Mouse (Mus musculus) urinary bladder, adult 2 months (tissue): ENCODE data around the gene Phxr2. TPM values are rescaled to one million over a fixed set of nuclear protein-coding genes. Genes with fewer than 3 reads are reported as not detected.
"Not testable (repeated sequence)": the region's sequence is repeated elsewhere in the genome, so short reads cannot be mapped to it uniquely, and the experiment has no call there.

Experiments used
- DNase-seq: peaks from one replicate; pipeline ENCODE4 v3.0.0; 2022; ENCODE audit warnings: low spot score
- polyA plus RNA-seq: library from polyadenylated mRNA; depleted of rRNA; stranded (reverse); fragments of >200 nt; gene quantifications from 2 replicates; pipeline ENCODE4 v1.2.3, GENCODE M21; 2012; rRNA removed

Phxr2 gene
- not detected in 2 replicates for polyA plus RNA-seq

DNA sequence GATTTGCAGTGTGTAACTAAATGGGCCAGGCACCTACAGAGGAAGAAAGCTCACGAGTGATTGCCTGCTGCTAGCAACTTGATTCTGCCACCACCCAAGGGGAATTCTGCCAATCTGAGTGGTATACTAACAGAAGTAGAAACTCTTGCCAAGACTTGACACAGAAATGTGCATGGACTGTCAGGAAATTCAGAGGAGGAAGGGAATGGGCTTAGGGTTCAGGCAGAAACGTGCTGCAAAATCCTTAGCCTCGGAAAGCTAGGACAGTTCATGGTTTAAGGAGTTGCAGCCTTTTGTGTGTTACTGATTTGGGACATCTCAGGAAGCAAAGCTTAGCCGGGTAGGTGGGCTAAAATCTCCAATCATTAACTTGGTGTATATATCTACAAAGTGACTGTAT, at the start of gene Phxr2:
Phxr2 (minus strand) TSS at position 101 of the 400 bp plus-strand sequence.
- no peak for DNase-seq

DNA sequence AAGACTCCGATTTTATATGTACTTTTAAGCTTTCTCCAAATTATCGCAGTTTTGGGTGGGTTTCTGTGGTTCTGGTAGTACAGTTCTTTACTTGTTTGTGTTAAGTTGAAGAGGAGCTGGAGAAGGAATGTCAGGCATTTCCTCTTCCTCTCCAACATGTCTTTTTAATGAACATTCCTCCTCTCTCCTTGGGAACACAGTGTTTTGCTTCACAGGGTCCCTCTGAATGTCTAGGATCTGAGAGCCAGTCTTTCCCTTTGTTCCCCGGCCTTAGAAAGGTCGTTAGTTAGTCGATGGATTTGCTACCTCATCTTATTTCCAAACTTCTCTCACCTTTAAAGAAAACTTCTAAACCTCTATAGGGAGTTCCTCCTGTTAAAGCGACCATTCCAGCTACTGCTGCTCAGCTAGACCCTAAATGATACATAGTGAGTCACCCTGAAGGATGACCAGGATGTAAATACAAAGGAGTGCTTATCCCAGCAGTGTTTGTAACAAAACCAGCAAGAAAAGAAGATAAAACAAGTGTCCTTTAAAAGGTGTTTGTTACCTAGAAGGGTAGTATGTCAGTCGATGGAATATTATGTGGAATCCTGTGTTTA, 46.9 kb upstream of the Phxr2 start:
- no peak for DNase-seq

DNA sequence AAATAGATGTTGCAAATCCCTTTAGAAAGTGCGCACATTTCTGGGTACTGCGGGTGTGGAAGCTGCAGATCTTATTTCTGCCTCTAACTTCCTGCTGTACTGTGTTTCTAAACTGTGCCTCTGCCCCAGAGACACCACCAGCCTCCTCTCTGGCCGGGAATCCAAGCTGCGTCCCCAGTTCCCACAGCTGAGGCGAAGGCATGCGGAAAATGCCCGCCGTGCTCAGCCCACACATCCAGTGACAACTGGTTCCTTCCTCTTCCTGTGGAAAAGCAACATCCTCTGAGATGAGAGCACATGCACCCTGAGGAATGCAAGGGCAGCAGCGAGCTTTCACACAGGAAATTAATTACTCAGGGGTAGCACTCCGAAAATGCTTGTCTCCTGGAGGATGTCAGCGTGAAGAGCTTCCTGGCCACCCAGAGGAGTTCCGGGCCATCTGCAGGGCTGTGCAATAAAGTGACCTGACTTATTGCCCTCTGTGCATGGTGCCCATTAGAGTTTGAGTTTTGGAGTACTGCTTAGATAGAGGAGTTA, 45.9 kb upstream of the Phxr2 start:
- no peak for DNase-seq

DNA sequence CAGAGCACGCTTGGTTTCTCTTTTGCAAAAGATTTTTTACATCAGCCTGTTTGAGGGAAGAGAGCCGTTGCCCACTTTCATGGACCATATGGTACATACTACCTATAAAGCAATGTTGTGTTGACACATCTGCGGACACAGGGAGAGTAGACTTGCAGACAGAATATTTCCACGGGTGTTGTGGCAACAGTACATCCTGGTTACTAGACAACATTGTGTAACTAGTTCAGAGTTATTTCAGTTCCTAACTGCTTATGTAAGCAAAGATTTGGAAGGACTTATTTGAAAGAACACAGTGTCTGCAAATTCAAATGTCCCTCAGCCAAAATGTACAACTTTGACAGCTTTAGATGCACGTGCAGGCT, 43.6 kb upstream of the Phxr2 start:
- DNase-seq, result no peak

DNA sequence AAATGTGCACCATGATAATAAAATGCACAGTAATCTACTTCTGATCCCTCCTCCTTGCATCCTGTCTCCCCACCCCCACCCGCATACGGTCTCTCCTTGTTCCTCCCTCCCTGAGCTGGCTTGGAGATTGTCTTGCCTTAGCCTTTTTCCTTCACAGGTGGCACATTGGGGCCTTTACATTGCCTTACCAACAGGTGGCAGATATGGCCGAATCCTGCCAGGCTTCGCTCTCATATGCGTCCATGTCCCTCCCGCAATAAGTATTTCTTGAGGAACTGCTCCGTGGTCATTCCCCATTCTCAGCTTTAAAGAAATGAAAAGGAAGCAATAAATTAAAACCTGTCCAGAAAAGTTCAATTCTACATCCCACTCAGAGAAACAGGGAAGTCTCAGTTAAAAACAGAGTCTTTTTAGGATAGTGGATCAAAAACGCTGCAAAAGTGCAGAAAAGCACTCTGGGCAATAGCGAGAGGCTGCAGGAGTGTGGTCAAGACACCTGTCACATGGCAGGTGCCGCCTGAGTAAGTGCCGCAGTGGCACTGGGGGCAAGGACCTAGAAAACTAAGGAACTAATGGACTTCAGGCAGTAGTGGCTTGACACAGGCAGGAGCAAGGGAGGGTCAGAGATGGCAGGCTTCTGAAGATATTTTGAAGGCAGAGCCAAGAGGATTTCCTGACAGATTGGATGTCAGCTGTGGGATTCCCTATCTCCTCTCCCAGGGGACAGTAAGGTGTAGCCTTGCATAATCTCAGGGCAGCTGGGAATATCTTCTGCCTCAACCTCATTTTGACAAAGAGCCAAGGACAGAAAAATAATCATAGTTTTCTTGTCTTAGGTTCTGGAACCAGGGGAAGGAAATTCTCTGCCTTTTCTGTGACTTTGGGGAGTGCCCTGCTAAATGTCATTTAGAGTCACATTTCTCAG, 43.0 kb upstream of the Phxr2 start:
- no peak for DNase-seq

DNA sequence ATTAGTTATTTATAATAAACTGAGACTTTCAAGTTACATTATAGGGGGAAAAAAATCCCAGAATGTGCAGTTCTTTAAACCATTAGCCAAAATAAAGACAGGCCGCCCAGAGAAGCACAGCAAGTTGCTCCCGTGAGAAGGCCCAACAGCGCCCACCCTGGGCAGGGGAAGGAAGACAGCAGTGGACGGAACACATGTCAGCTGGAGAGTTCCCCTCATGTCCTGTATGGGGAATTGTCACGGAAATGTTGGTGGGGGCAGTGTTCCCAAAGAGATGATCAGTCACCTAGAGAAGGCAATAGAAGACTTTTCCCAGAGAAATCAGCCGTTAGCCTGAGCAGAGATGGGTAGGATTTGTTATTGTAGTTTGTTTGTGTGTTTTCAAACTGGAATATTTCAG, 42.3 kb upstream of the Phxr2 start:
- no peak for DNase-seq

DNA sequence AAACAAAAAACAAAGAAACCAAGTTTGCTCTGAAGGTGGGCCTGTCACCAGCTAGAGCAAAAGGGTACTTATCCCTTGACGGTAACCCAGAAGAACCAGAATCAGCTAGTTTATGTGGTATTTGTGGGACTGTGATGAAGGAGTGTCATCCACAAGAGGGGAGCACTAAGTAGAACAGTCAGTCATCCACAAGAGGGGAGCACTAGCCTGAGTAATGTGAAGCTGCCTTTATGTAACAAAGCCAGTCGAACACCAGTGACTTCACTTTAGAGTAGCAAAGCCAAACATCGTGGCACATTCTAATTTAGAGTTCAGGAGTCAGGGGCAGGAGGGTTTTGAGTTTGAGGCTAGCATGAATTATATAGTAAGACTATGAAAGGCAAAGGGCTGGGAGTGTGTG, 40.3 kb upstream of the Phxr2 start:
- DNase-seq, result no peak

DNA sequence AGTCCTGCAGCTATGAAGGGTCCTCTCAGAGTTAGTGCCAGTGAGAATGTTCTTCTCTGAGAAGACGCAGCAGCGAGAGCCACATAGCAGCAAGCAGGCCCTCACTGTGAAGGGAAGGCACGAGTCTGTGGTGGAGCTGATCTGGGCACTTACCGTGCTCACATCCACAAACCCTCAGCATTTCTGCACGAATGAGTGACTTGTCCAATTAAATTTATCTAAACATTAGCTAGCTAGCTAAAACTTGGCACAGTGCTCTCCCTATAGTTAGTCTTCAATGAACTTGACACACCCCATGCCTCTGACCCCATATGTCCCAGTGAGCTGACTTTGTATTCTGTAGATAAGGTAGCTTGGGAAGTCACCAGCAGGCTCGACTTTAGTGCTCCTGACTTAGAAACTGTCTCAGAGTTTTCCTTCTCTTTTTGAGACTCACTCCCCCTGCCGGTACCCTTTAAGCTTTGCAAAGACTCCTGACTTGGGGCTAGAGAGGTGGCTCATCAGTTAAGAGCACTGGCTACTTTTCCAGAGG, 39.7 kb upstream of the Phxr2 start:
- no peak for DNase-seq

DNA sequence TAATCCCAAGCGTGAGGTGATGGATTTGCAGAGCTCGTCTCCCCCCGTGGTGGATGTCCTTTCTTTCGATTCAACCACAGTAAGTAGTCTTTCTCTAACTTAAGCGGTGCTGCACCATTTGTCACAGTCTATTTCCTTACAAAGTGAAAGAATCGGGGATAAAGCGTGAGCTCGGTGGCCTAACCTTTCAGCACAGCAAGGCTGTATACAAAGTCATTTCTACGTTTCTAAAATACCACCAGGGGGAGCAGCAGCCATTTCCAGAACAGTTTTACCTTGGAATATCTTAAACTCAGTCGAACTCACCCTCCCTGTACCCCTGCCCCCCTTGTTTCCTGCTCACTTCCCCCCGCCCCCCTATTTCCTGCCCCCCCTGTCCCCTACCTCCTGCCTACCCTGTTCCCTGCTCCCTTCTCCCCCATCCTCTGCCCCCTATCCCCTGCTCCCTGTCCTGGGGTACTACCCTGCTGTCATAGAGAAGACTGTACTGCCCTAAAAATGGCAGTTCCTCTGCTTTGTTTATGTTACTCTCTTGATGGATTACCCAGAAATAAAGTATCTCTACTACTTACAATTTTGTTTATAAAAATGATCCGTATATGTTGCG, 38.8 kb upstream of the Phxr2 start:
- DNase-seq, result no peak

DNA sequence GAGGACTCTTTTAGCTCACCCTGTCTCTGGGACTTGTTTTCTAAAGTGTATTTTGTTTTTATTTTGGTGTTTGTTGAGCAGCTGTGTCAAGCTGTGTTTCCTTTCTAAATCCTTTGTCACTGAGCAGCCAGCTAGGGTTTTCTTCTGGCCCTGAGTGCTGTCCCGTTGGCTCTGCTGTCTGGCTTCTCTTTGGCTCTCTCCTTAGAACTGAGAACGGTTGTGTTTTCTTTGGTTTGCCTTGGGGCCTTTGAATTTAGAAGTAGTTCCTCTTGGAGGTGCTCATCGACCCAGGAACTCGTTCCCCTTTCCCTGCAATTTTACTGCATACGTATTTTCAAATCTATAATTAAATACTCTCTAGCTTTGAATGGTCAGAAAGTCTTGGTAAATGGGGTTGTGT, 36.9 kb upstream of the Phxr2 start:
- no peak for DNase-seq

DNA sequence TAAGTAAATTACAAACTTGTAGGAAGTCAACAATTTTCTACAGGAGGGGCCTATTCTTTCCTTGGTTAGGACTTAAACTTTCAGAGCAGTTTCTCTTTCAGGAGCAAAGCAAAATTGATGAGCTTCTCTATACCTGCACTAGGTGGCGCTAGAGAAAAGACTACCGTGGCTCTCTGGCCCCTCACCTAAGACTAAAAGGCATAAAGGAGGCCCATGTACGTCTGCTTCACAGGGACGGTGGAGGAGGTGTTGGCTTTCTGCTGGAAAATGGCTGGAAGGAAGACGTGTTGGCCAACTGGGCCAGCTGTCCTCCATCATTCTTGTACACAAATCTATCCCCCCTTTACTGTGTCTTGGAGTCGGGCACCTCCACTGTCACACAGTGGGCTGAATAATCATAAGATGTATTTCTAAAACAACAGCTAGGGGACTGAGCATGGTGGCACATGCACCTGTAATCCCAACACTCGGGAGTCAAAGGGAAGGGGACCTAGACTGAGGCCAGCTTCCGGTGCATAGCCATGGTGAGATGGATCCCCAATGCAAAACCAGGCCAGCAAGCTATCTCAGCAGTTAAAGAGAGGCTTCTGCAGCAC, 36.0 kb upstream of the Phxr2 start:
- no peak for DNase-seq

DNA sequence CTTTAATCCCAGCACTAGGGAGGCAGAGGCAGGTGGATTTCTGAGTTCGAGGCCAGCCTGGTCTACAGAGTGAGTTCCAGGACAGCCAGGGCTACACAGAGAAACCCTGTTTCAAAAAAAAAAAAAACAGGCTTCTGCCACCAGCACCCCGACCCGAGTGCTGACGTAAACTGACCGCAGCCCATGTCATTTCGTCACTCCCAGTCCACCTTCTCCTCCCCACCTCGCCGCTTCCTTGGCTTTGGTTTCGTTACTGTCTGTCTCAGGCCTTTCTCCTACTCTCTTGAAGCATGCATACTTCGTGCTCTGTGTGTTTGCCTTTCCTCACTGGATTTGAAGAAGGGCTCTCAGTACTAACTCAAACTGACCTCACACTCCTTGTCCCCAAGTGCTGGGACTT, 31.6 kb upstream of the Phxr2 start:
- DNase-seq, result not testable (repeated sequence)

DNA sequence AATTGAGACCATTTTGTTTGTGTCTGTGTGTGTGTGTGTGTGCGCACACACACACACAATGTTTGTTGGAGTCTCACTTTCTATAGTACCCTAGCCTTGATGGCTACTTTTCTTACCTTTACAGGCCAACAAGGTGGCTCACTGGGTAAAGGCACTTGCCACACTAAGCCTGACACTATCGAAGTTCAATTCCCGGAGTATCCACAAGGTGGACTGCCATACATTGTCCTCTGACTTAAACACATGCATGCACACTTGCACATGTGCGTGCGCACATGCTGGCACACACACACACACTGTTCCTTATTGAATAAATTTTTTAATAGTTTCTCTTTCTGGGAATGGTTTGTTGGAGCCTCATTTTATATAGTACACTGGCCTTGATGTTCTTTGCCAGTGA, 30.7 kb upstream of the Phxr2 start:
- no peak for DNase-seq

DNA sequence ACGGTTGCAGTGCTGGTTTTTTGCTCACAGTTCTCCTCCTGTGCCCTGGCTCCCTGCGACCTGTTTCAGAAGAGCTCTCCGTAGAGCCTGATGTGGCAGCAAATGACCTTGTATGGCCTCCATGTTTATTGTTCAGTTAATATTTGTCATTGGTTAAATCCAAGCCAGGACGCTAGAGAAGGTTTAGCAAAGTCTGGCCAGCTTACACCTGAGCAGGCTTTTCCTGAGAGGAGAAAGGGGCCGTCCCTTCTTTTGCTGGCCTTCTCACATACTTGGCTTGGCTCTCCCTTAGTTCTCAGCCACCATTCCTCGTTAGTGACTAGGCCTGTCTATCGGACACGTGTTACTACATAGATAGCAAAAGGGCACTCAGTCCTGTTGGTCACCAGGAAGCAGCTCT, 28.5 kb upstream of the Phxr2 start:
- DNase-seq, result no peak

DNA sequence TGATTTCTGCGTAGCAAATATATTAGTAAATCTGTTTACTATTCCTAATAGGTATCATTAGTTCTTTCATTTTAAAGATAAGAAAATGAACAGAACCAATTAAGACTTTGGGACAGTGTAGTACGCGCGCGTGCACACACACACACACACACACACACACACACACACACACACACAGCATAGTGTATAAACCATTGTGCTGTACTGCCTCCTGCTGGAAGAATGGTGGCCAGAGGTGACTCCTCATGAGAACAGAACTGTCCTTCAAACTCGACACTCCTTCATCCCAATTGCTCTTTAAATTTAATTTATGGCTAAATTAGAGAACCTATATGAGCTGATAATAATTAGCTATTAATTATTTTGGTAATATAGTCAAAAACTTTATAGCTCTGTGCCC, 25.9 kb upstream of the Phxr2 start:
- DNase-seq, result no peak

DNA sequence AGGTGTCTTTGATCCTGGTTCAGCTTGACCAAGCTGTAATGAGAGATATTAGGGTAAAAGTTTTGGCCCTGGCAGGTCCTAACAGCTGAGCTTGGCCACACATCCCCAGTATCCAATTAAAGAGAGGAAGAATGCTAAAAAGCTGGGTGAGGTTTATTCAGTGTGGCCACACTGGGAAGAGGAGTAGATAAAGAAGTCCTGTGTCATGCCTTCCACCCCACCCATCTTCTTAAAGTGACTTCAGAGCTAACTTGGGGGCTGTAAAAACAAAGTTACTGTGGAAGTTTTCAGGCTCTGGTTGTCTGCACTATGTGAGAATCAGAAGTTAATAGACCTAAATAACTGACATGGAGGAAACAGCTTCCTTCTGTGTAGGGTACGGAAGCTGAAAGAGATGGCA, 25.5 kb upstream of the Phxr2 start:
- DNase-seq, result no peak

DNA sequence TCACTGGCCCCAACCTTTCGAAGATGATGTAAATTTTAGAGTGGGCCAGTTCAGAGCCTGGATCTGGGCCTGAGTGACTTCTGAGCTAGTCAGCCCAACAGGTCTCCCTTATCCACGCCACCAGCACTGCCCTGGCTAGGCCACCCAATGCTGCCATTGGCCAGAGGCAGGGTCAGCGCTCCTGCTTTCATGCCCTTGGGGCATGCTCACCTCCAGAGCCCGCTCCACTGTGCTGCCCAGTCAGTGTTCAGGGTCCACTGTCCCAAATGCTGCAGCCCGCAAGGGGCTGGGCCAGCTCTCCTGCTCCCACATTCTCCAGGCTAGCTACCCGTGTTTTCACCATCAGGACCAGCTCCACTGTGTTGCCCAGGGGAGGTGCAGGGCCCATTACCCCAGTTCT, 23.9 kb upstream of the Phxr2 start:
- no peak for DNase-seq

DNA sequence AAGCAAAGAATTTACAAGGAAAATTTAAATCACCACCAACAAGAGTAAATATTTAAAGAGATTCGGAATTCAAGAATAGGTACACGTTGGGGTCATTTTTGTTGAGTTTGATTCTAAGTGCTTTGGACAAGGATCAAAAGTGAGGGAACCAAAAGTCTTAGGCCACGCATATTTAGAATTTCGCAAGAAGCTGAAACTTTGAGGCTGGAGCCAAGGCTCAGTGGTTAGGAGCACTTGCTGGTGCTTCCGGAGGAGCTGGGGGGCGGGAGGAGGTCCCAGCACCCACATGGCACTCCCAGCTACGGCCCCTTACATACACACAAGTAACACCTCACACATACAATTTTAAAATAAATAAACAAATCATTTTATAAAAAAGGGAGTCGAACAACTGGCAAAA, 20.5 kb upstream of the Phxr2 start:
- no peak for DNase-seq

DNA sequence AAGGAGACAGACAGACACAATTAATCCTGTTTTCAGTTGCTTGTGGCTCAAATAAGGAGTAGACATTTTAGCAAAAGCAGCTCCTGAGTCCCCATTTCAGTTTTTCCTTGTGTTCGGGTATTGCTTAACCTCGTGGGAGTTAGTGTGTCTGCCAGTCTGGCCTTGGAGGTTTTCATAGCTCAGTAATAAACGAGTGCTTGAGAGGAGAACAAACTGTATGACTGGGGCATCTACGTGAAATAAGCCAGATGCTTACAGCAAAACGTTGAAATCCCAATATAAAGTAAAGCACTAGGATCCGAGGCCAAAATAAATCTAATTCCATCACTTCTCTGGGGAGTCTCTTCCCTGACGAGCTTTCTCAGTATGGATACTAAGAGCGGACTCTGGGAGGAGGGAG, 19.5 kb upstream of the Phxr2 start:
- DNase-seq, result no peak

DNA sequence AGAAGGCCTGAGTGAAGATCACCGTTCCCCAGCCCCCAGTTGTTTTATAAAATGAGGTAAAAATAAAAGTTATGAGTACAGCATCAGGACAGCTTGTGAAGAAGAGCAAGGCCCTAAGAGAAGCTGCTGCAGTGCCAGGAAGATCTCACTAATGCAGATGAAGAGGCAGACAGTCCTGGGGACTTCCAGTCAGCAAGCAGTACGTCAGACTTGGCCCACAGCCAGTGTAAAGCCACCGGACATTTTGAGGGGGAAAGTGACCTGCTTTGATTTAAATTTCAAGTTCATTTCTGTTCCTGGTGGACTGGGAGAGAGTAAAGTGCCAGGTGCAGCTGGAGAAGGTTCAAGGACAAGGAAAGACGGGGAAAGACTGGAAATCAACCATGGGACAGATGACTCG, 10.2 kb upstream of the Phxr2 start:
- no peak for DNase-seq

DNA sequence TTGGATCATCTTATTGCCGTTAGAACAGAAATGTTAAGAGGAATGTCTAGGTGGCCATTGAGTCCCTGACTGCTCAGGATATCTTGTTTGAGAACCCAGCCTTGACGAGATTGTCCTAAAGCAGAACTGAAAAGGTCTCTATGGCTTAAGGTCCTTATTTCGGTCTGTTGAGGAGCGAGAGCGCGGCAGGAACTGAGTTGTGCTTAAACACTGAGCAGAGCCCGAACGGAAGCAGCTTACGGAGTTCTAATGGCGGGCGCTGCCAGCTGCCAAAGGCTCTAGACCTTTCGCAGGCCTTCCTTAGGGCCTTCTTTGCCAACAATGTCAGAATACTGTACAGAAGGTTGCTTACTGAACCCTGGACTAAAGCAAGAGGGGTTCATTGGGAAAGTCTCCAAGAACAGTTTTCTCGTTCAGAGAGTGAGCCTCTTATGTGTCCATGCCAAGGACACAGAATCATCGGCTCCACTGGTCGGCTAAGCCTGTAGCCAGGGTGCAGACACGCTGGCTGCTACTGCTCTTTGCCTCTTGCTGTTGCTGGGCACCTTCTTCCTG, 7.3 kb upstream of the Phxr2 start:
- DNase-seq, result no peak
